Mouse (Mus musculus): ENCODE measurements around the gene Ipo8. TPM values are rescaled to one million over a fixed set of nuclear protein-coding genes. Genes with fewer than 3 reads are reported as not detected.

The Ipo8 gene
- polyA plus RNA-seq, 2 experiments = 4.8 to 5.0 TPM

- WGBS (ENCODE audit: insufficient replicate concordance) = 74% methylated on average over 2 of the region's 2 CpGs
- TF ChIP-seq EP300 (IDR thresholded peaks at IDR 0.05; ENCODE audit: low read depth) (no peak), CTCF (IDR thresholded peaks at IDR 0.05; ENCODE audit: low read depth) (no peak)
- Histone ChIP-seq H3K4me3 (ENCODE audit: insufficient read depth in 1 of 2, low read depth in 2 of 2, low read length in 2 of 2) (no peak overlapping the region), H3K9ac (replicated peaks) (no peak overlapping the region), H3K4me2 (ENCODE audit: low read depth) (no peak overlapping the region), H3K36me3 (replicated peaks; ENCODE audit: control insufficient read depth, insufficient read depth, low read depth) (peaks cover 11% of the 10 kb centered on the region), H3K27ac (no peak overlapping the region), H3K9me3 (ENCODE audit: control insufficient read depth, low read length) (no peaks in the 10 kb centered on the region), H3K4me1 (replicated peaks; ENCODE audit: control insufficient read depth in 2 of 2, insufficient read depth in 2 of 2, low read length in 1 of 2) (no peaks in the 10 kb centered on the region), H3K27me3 (ENCODE audit: control insufficient read depth, insufficient read depth, low read length) (no peaks in the 10 kb centered on the region)
- no peak for DNase-seq (ENCODE audit: low read depth in 3 of 3, low spot score in 3 of 3)
- no peak for ATAC-seq (ENCODE audit: insufficient read depth)
Observed at GRCm38 (mm10) chr6:148811117-148811516, 20.1 kb downstream of the Ipo8 start.

- Histone ChIP-seq H3K9me3 (ENCODE audit: control insufficient read depth, low read length) (no peaks in the 10 kb centered on the region), H3K4me1 (replicated peaks; ENCODE audit: control insufficient read depth in 2 of 2, insufficient read depth in 2 of 2, low read length in 1 of 2) (no peaks in the 10 kb centered on the region), H3K27ac (no peak overlapping the region), H3K36me3 (replicated peaks; ENCODE audit: control insufficient read depth, insufficient read depth, low read depth) (peaks cover 12% of the 10 kb centered on the region), H3K4me3 (ENCODE audit: insufficient read depth in 1 of 2, low read depth in 2 of 2, low read length in 2 of 2) (no peak overlapping the region), H3K27me3 (ENCODE audit: control insufficient read depth, insufficient read depth, low read length) (no peaks in the 10 kb centered on the region), H3K4me2 (ENCODE audit: low read depth) (no peak overlapping the region), H3K9ac (replicated peaks) (no peak overlapping the region)
- DNase-seq (ENCODE audit: low read depth in 3 of 3, low spot score in 3 of 3) (no peak), ATAC-seq (ENCODE audit: insufficient read depth) (no peak)
- WGBS (ENCODE audit: insufficient replicate concordance) = 86% methylated on average over 4 of the region's 4 CpGs
- peak; percentile 34; the same call in 1 of the 2 replicates for TF ChIP-seq CTCF (IDR thresholded peaks at IDR 0.05; ENCODE audit: low read depth)
- TF ChIP-seq EP300 (IDR thresholded peaks at IDR 0.05; ENCODE audit: low read depth) = no peak
Observed at GRCm38 (mm10) chr6:148799773-148800172, 31.5 kb downstream of the Ipo8 start.

GRCm38 (mm10) chr6:148795145-148795544, 36.1 kb downstream of the Ipo8 start:
- H3K27ac ChIP-seq = no peak overlapping the region
- H3K9ac ChIP-seq (replicated peaks) = no peak overlapping the region
- H3K36me3 ChIP-seq (replicated peaks; ENCODE audit: control insufficient read depth, insufficient read depth, low read depth) = peaks cover 8% of the 10 kb centered on the region; the same call in 1 of the 2 replicates
- no peaks in the 10 kb centered on the region for H3K4me1 ChIP-seq (replicated peaks; ENCODE audit: control insufficient read depth in 2 of 2, insufficient read depth in 2 of 2, low read length in 1 of 2)
- ATAC-seq (ENCODE audit: insufficient read depth) = no peak
- H3K4me3 ChIP-seq (ENCODE audit: insufficient read depth in 1 of 2, low read depth in 2 of 2, low read length in 2 of 2) = no peak overlapping the region
- no peak overlapping the region for H3K4me2 ChIP-seq (ENCODE audit: low read depth)
- DNase-seq (ENCODE audit: low read depth in 3 of 3, low spot score in 3 of 3) = no peak
- 64% methylated on average over 2 of the region's 2 CpGs for WGBS (ENCODE audit: insufficient replicate concordance)
- no peaks in the 10 kb centered on the region for H3K9me3 ChIP-seq (ENCODE audit: control insufficient read depth, low read length)
- TF ChIP-seq CTCF (IDR thresholded peaks at IDR 0.05; ENCODE audit: low read depth) (no peak), EP300 (IDR thresholded peaks at IDR 0.05; ENCODE audit: low read depth) (no peak)
- H3K27me3 ChIP-seq (ENCODE audit: control insufficient read depth, insufficient read depth, low read length) = no peaks in the 10 kb centered on the region

- peaks cover 5% of the 10 kb centered on the region for H3K36me3 ChIP-seq (replicated peaks; ENCODE audit: control insufficient read depth, insufficient read depth, low read depth)
Observed at GRCm38 (mm10) chr6:148789010-148789673, 42.1 kb downstream of the Ipo8 start.

GRCm38 (mm10) chr6:148786186-148786585, 45.1 kb downstream of the Ipo8 start:
- no peaks in the 10 kb centered on the region for H3K9me3 ChIP-seq (ENCODE audit: control insufficient read depth, low read length)
- peaks cover 5% of the 10 kb centered on the region for H3K36me3 ChIP-seq (replicated peaks; ENCODE audit: control insufficient read depth, insufficient read depth, low read depth)
- 70% methylated on average over 5 of the region's 5 CpGs for WGBS (ENCODE audit: insufficient replicate concordance)
- H3K27me3 ChIP-seq (ENCODE audit: control insufficient read depth, insufficient read depth, low read length) = no peaks in the 10 kb centered on the region
- DNase-seq (ENCODE audit: low read depth in 3 of 3, low spot score in 3 of 3) (no peak), ATAC-seq (ENCODE audit: insufficient read depth) (no peak)
- H3K27ac ChIP-seq = no peak overlapping the region
- H3K4me3 ChIP-seq (ENCODE audit: insufficient read depth in 1 of 2, low read depth in 2 of 2, low read length in 2 of 2) = no peak overlapping the region
- no peak overlapping the region for H3K9ac ChIP-seq (replicated peaks)
- H3K4me2 ChIP-seq (ENCODE audit: low read depth) = no peak overlapping the region
- H3K4me1 ChIP-seq (replicated peaks; ENCODE audit: control insufficient read depth in 2 of 2, insufficient read depth in 2 of 2, low read length in 1 of 2) = no peaks in the 10 kb centered on the region
- TF ChIP-seq CTCF (IDR thresholded peaks at IDR 0.05; ENCODE audit: low read depth) = no peak

More at GRCm38 (mm10) chr6:148789010-148789673, 42.1 kb downstream of the Ipo8 start:
- Histone ChIP-seq H3K9ac (replicated peaks) (no peak overlapping the region), H3K4me1 (replicated peaks; ENCODE audit: control insufficient read depth in 2 of 2, insufficient read depth in 2 of 2, low read length in 1 of 2) (no peaks in the 10 kb centered on the region), H3K4me2 (ENCODE audit: low read depth) (no peak overlapping the region), H3K4me3 (ENCODE audit: insufficient read depth in 1 of 2, low read depth in 2 of 2, low read length in 2 of 2) (no peak overlapping the region), H3K27me3 (ENCODE audit: control insufficient read depth, insufficient read depth, low read length) (no peaks in the 10 kb centered on the region), H3K27ac (no peak overlapping the region), H3K9me3 (ENCODE audit: control insufficient read depth, low read length) (no peaks in the 10 kb centered on the region)
- no peak for DNase-seq (ENCODE audit: low read depth in 3 of 3, low spot score in 3 of 3)
- ATAC-seq (ENCODE audit: insufficient read depth) = no peak
- WGBS (ENCODE audit: insufficient replicate concordance) = 86% methylated on average over 9 of the region's 9 CpGs
- TF ChIP-seq CTCF (IDR thresholded peaks at IDR 0.05; ENCODE audit: low read depth) = no peak
- TF ChIP-seq EP300 (IDR thresholded peaks at IDR 0.05; ENCODE audit: low read depth) = no peak
